Mouse (Mus musculus) ES-Bruce4 (cell line): ENCODE measurements around the gene Gpx4. TPM values are rescaled to one million over a fixed set of nuclear protein-coding genes. Genes with fewer than 3 reads are reported as not detected.
"Not testable (repeated sequence)": the region's sequence is repeated elsewhere in the genome, so short reads cannot be mapped to it uniquely, and the experiment has no call there.

ENCODE experiments used
- H3K27ac ChIP-seq: 2 replicates; pipeline ENCODE4 v1.5.1; 2012; ENCODE audit warnings: low read length, inconsistent platforms; ENCODE audit not compliant: insufficient read depth
- H3K27me3 ChIP-seq: 2 replicates; pipeline ENCODE4 v1.6.1; 2012; ENCODE audit warnings: mild to moderate bottlenecking, low read length, inconsistent platforms; ENCODE audit not compliant: control insufficient read depth, poor library complexity, insufficient read depth, severe bottlenecking
- H3K36me3 ChIP-seq: 2 replicates; pipeline ENCODE4 v1.6.1; 2012; ENCODE audit warnings: inconsistent platforms, mild to moderate bottlenecking, low read length, moderate library complexity; ENCODE audit not compliant: control insufficient read depth, poor library complexity, insufficient read depth, severe bottlenecking
- H3K4me1 ChIP-seq: one replicate; pipeline ENCODE4 v1.8.1; 2011; ENCODE audit warnings: low read length; ENCODE audit not compliant: control insufficient read depth, insufficient read depth
- H3K4me3 ChIP-seq: 2 replicates; pipeline ENCODE4 v1.5.1; 2011; ENCODE audit warnings: low read depth, mild to moderate bottlenecking, low read length
- H3K9ac ChIP-seq: 2 replicates; pipeline ENCODE4 v1.6.1; 2012; ENCODE audit warnings: low read depth, mild to moderate bottlenecking, inconsistent platforms; ENCODE audit not compliant: poor library complexity, severe bottlenecking
- H3K9me3 ChIP-seq: replicated peaks from 2 replicates; pipeline ENCODE4 v1.6.1; 2012; ENCODE audit warnings: mild to moderate bottlenecking, low read length, inconsistent platforms; ENCODE audit not compliant: control insufficient read depth, poor library complexity, insufficient read depth, severe bottlenecking
- CTCF ChIP-seq: IDR thresholded peaks from one replicate; pipeline ENCODE4 v1.8.1; 2011; ENCODE audit warnings: low read depth, low read length
- EP300 ChIP-seq: IDR thresholded peaks from 2 replicates; pipeline ENCODE4 v1.6.1; 2011; ENCODE audit warnings: low read depth, low read length; ENCODE audit not compliant: insufficient read depth
- POLR2A ChIP-seq: IDR thresholded peaks from one replicate; pipeline ENCODE4 v1.8.1; 2011; ENCODE audit warnings: low read length; ENCODE audit not compliant: insufficient read depth
- polyA plus RNA-seq: library from polyadenylated mRNA; stranded (reverse); fragments of >200 nt; gene quantifications from 2 replicates; pipeline ENCODE4 v1.2.4, GENCODE M21; 2011; ENCODE audit warnings: low read depth; ENCODE audit not compliant: missing spikeins, insufficient read depth, insufficient read length

Gpx4 gene
- polyA plus RNA-seq, 1 experiment: 479 TPM

GRCm38 (mm10) chr10:80039559-80039979 is 7.4 kb upstream of the Gpx4 start, which contains the start of gene Polr2e:
TSS of gene Polr2e (minus strand) at chr10:80039795.
- Histone ChIP-seq H3K27me3 (no peaks in the 10 kb centered on the region), H3K4me3 (peak within 1 kb of the TSS; percentile 83), H3K9ac (peak within 1 kb of the TSS; percentile 83), H3K9me3 (no peaks in the 10 kb centered on the region), H3K27ac (peak within 1 kb of the TSS; percentile 73), H3K4me1 (peaks cover 2% of the 10 kb centered on the region), H3K36me3 (peaks cover 27% of the 10 kb centered on the region)
- TF ChIP-seq CTCF: no peak
- TF ChIP-seq EP300: peak; percentile 68; the same call in 1 of the 2 replicates
- TF ChIP-seq POLR2A: no peak

- not testable (repeated sequence) for H3K27ac ChIP-seq, H3K4me1 ChIP-seq, H3K27me3 ChIP-seq, H3K9ac ChIP-seq, H3K4me3 ChIP-seq, H3K9me3 ChIP-seq
- peaks cover 15% of the 10 kb centered on the region for H3K36me3 ChIP-seq
Observed at GRCm38 (mm10) chr10:80041409-80042060, 5.4 kb upstream of the Gpx4 start.

GRCm38 (mm10) chr10:80044087-80044486 is 2.9 kb upstream of the Gpx4 start:
- H3K4me3 ChIP-seq: no peak overlapping the region
- H3K9ac ChIP-seq: no peak overlapping the region
- no peaks in the 10 kb centered on the region for H3K36me3 ChIP-seq
- peaks cover 5% of the 10 kb centered on the region for H3K4me1 ChIP-seq
- peak overlapping the region; percentile 62 for H3K27ac ChIP-seq
- H3K27me3 ChIP-seq: no peaks in the 10 kb centered on the region
- H3K9me3 ChIP-seq: no peaks in the 10 kb centered on the region
- peak; percentile 95 for TF ChIP-seq EP300
- no peak for TF ChIP-seq POLR2A

- H3K4me3 ChIP-seq, H3K9me3 ChIP-seq: not testable (repeated sequence)
- peak overlapping the region; percentile 92 for H3K27ac ChIP-seq
Observed at GRCm38 (mm10) chr10:80045364-80045763, 1.6 kb upstream of the Gpx4 start.

GRCm38 (mm10) chr10:80045766-80046165 is 1.2 kb upstream of the Gpx4 start:
- Histone ChIP-seq H3K9ac (no peak overlapping the region), H3K4me1 (peaks cover 5% of the 10 kb centered on the region)

More at GRCm38 (mm10) chr10:80045364-80045763, 1.6 kb upstream of the Gpx4 start:
- H3K9ac ChIP-seq, H3K36me3 ChIP-seq, H3K4me1 ChIP-seq, H3K27me3 ChIP-seq: not testable (repeated sequence)

GRCm38 (mm10) chr10:80048396-80048795 is 1.4 kb downstream of the Gpx4 start:
- peak overlapping the region; percentile 19 for H3K27ac ChIP-seq
- peak overlapping the region; percentile 1; the same call in 1 of the 2 replicates for H3K4me3 ChIP-seq
- H3K9ac ChIP-seq: peak overlapping the region; percentile 30; the same call in 1 of the 2 replicates

More at GRCm38 (mm10) chr10:80045766-80046165, 1.2 kb upstream of the Gpx4 start:
- TF ChIP-seq CTCF (no peak), EP300 (peak; percentile 97)
- H3K27ac ChIP-seq: peak overlapping the region; percentile 92
- no peaks in the 10 kb centered on the region for H3K9me3 ChIP-seq
- no peaks in the 10 kb centered on the region for H3K36me3 ChIP-seq
- H3K4me3 ChIP-seq: no peak overlapping the region
- no peaks in the 10 kb centered on the region for H3K27me3 ChIP-seq

More at GRCm38 (mm10) chr10:80048396-80048795, 1.4 kb downstream of the Gpx4 start:
- Histone ChIP-seq H3K36me3 (no peaks in the 10 kb centered on the region), H3K4me1 (peaks cover 6% of the 10 kb centered on the region), H3K9me3 (no peaks in the 10 kb centered on the region), H3K27me3 (no peaks in the 10 kb centered on the region)
- TF ChIP-seq EP300: peak; percentile 64; the same call in 1 of the 2 replicates
- TF ChIP-seq POLR2A: no peak
